Mouse (Mus musculus): ENCODE measurements around the gene Eif4a2. TPM values are rescaled to one million over a fixed set of nuclear protein-coding genes. Genes with fewer than 3 reads are reported as not detected.

The Eif4a2 gene
- polyA plus RNA-seq, 1 experiment from 2014 or later, result 226 TPM

- ATAC-seq (ENCODE audit: low FRiP score, low TSS enrichment), result peak; percentile 94
- under 1% methylated on average over 50 of the region's 51 CpGs for WGBS
- peak within 1 kb of the TSS; percentile 89 for H3K27ac ChIP-seq (ENCODE audit: low read depth, low read length)
- H3K9ac ChIP-seq (ENCODE audit: low read depth, low read length), result peak within 1 kb of the TSS; percentile 66
- H3K36me3 ChIP-seq (ENCODE audit: control insufficient read depth, insufficient read depth, low read length), result peaks cover 10% of the 10 kb centered on the region; the same call in 1 of the 2 replicates
- H3K4me1 ChIP-seq (ENCODE audit: control insufficient read depth, insufficient read depth, low read length), result peaks cover 13% of the 10 kb centered on the region
- peak within 1 kb of the TSS; percentile 62 for H3K4me3 ChIP-seq (ENCODE audit: low read length)
- H3K9me3 ChIP-seq (ENCODE audit: control insufficient read depth, low read length), result no peaks in the 10 kb centered on the region
- H3K4me2 ChIP-seq (replicated peaks; ENCODE audit: low read depth, low read length), result peak within 1 kb of the TSS; percentile 85
- H3K27me3 ChIP-seq (ENCODE audit: control insufficient read depth, insufficient read depth, low read length), result no peaks in the 10 kb centered on the region
Observed at GRCm38 (mm10) chr16:23127673-23128375, 20.6 kb downstream of the Eif4a2 start, which contains the start of gene Rfc4. Gene Rfc4, minus strand, starts transcription at chr16:23127737.

GRCm38 (mm10) chr16:23130303-23130702 lies 23.1 kb downstream of the Eif4a2 start:
- Histone ChIP-seq H3K4me3 (ENCODE audit: low read length) (no peak overlapping the region), H3K4me2 (replicated peaks; ENCODE audit: low read depth, low read length) (no peak overlapping the region), H3K36me3 (ENCODE audit: control insufficient read depth, insufficient read depth, low read length) (no peaks in the 10 kb centered on the region), H3K9me3 (ENCODE audit: control insufficient read depth, low read length) (no peaks in the 10 kb centered on the region), H3K9ac (ENCODE audit: low read depth, low read length) (no peak overlapping the region), H3K27me3 (ENCODE audit: control insufficient read depth, insufficient read depth, low read length) (no peaks in the 10 kb centered on the region), H3K4me1 (ENCODE audit: control insufficient read depth, insufficient read depth, low read length) (peaks cover 13% of the 10 kb centered on the region), H3K27ac (ENCODE audit: low read depth, low read length) (no peak overlapping the region)
- 90% methylated on average over 3 of the region's 3 CpGs for WGBS
- no peak for ATAC-seq (ENCODE audit: low FRiP score, low TSS enrichment)

GRCm38 (mm10) chr16:23132336-23132735 lies 25.1 kb downstream of the Eif4a2 start:
- H3K4me3 ChIP-seq (ENCODE audit: low read length), result no peak overlapping the region
- peaks cover 7% of the 10 kb centered on the region; the same call in 1 of the 2 replicates for H3K4me1 ChIP-seq (ENCODE audit: control insufficient read depth, insufficient read depth, low read length)
- no peaks in the 10 kb centered on the region for H3K27me3 ChIP-seq (ENCODE audit: control insufficient read depth, insufficient read depth, low read length)
- WGBS, result 94% methylated on average over 1 of the region's 1 CpGs
- no peak overlapping the region for H3K4me2 ChIP-seq (replicated peaks; ENCODE audit: low read depth, low read length)
- H3K9ac ChIP-seq (ENCODE audit: low read depth, low read length), result no peak overlapping the region
- no peak overlapping the region for H3K27ac ChIP-seq (ENCODE audit: low read depth, low read length)
- no peak for ATAC-seq (ENCODE audit: low FRiP score, low TSS enrichment)
- H3K9me3 ChIP-seq (ENCODE audit: control insufficient read depth, low read length), result no peaks in the 10 kb centered on the region
- H3K36me3 ChIP-seq (ENCODE audit: control insufficient read depth, insufficient read depth, low read length), result no peaks in the 10 kb centered on the region

GRCm38 (mm10) chr16:23135421-23136149 lies 28.3 kb downstream of the Eif4a2 start:
- H3K36me3 ChIP-seq (ENCODE audit: control insufficient read depth, insufficient read depth, low read length), result no peaks in the 10 kb centered on the region
- no peaks in the 10 kb centered on the region for H3K9me3 ChIP-seq (ENCODE audit: control insufficient read depth, low read length)
- no peaks in the 10 kb centered on the region for H3K4me1 ChIP-seq (ENCODE audit: control insufficient read depth, insufficient read depth, low read length)
- no peak overlapping the region for H3K9ac ChIP-seq (ENCODE audit: low read depth, low read length)
- H3K27me3 ChIP-seq (ENCODE audit: control insufficient read depth, insufficient read depth, low read length), result no peaks in the 10 kb centered on the region
- 0 out of 2 replicates have a peak, but pooled peaks have one; percentile 43 for ATAC-seq (ENCODE audit: low FRiP score, low TSS enrichment)
- 23% methylated on average over 11 of the region's 11 CpGs for WGBS
- no peak overlapping the region for H3K4me2 ChIP-seq (replicated peaks; ENCODE audit: low read depth, low read length)
- no peak overlapping the region for H3K27ac ChIP-seq (ENCODE audit: low read depth, low read length)
- no peak overlapping the region for H3K4me3 ChIP-seq (ENCODE audit: low read length)

GRCm38 (mm10) chr16:23136406-23136970 lies 29.2 kb downstream of the Eif4a2 start:
- 60% methylated on average over 4 of the region's 4 CpGs for WGBS
- Histone ChIP-seq H3K4me3 (ENCODE audit: low read length) (no peak overlapping the region), H3K4me1 (ENCODE audit: control insufficient read depth, insufficient read depth, low read length) (no peaks in the 10 kb centered on the region), H3K27me3 (ENCODE audit: control insufficient read depth, insufficient read depth, low read length) (no peaks in the 10 kb centered on the region), H3K9ac (ENCODE audit: low read depth, low read length) (no peak overlapping the region), H3K36me3 (ENCODE audit: control insufficient read depth, insufficient read depth, low read length) (no peaks in the 10 kb centered on the region), H3K27ac (ENCODE audit: low read depth, low read length) (no peak overlapping the region), H3K9me3 (ENCODE audit: control insufficient read depth, low read length) (no peaks in the 10 kb centered on the region), H3K4me2 (replicated peaks; ENCODE audit: low read depth, low read length) (no peak overlapping the region)
- no peak for ATAC-seq (ENCODE audit: low FRiP score, low TSS enrichment)

GRCm38 (mm10) chr16:23140911-23141310 lies 33.7 kb downstream of the Eif4a2 start:
- Histone ChIP-seq H3K4me1 (ENCODE audit: control insufficient read depth, insufficient read depth, low read length) (no peaks in the 10 kb centered on the region), H3K4me2 (replicated peaks; ENCODE audit: low read depth, low read length) (no peak overlapping the region), H3K4me3 (ENCODE audit: low read length) (no peak overlapping the region), H3K27ac (ENCODE audit: low read depth, low read length) (no peak overlapping the region), H3K9ac (ENCODE audit: low read depth, low read length) (no peak overlapping the region), H3K36me3 (ENCODE audit: control insufficient read depth, insufficient read depth, low read length) (no peaks in the 10 kb centered on the region), H3K27me3 (ENCODE audit: control insufficient read depth, insufficient read depth, low read length) (no peaks in the 10 kb centered on the region), H3K9me3 (ENCODE audit: control insufficient read depth, low read length) (no peaks in the 10 kb centered on the region)
- ATAC-seq (ENCODE audit: low FRiP score, low TSS enrichment), result no peak
- WGBS, result 98% methylated on average over 3 of the region's 3 CpGs

- Histone ChIP-seq H3K4me2 (replicated peaks; ENCODE audit: low read depth, low read length) (no peak overlapping the region), H3K36me3 (ENCODE audit: control insufficient read depth, insufficient read depth, low read length) (no peaks in the 10 kb centered on the region), H3K27me3 (ENCODE audit: control insufficient read depth, insufficient read depth, low read length) (no peaks in the 10 kb centered on the region), H3K27ac (ENCODE audit: low read depth, low read length) (no peak overlapping the region), H3K9ac (ENCODE audit: low read depth, low read length) (no peak overlapping the region), H3K9me3 (ENCODE audit: control insufficient read depth, low read length) (no peaks in the 10 kb centered on the region), H3K4me1 (ENCODE audit: control insufficient read depth, insufficient read depth, low read length) (no peaks in the 10 kb centered on the region), H3K4me3 (ENCODE audit: low read length) (no peak overlapping the region)
- WGBS, result 87% methylated on average over 7 of the region's 7 CpGs
- no peak for ATAC-seq (ENCODE audit: low FRiP score, low TSS enrichment)
Observed at GRCm38 (mm10) chr16:23144326-23144725, 37.1 kb downstream of the Eif4a2 start.

GRCm38 (mm10) chr16:23145211-23145610 lies 38.0 kb downstream of the Eif4a2 start:
- H3K9ac ChIP-seq (ENCODE audit: low read depth, low read length), result no peak overlapping the region
- no peaks in the 10 kb centered on the region for H3K27me3 ChIP-seq (ENCODE audit: control insufficient read depth, insufficient read depth, low read length)
- WGBS, result 80% methylated on average over 5 of the region's 5 CpGs
- no peak overlapping the region for H3K4me3 ChIP-seq (ENCODE audit: low read length)
- H3K36me3 ChIP-seq (ENCODE audit: control insufficient read depth, insufficient read depth, low read length), result no peaks in the 10 kb centered on the region
- H3K4me2 ChIP-seq (replicated peaks; ENCODE audit: low read depth, low read length), result no peak overlapping the region
- H3K4me1 ChIP-seq (ENCODE audit: control insufficient read depth, insufficient read depth, low read length), result no peaks in the 10 kb centered on the region
- H3K9me3 ChIP-seq (ENCODE audit: control insufficient read depth, low read length), result no peaks in the 10 kb centered on the region
- ATAC-seq (ENCODE audit: low FRiP score, low TSS enrichment), result no peak
- no peak overlapping the region for H3K27ac ChIP-seq (ENCODE audit: low read depth, low read length)

GRCm38 (mm10) chr16:23146280-23146679 lies 39.0 kb downstream of the Eif4a2 start, which contains the start of gene Adipoq:
Gene Adipoq, plus strand, starts transcription at chr16:23146536.
- Histone ChIP-seq H3K36me3 (ENCODE audit: control insufficient read depth, insufficient read depth, low read length) (no peaks in the 10 kb centered on the region), H3K4me1 (ENCODE audit: control insufficient read depth, insufficient read depth, low read length) (no peaks in the 10 kb centered on the region), H3K27ac (ENCODE audit: low read depth, low read length) (no peak within 1 kb of the TSS), H3K9me3 (ENCODE audit: control insufficient read depth, low read length) (no peaks in the 10 kb centered on the region), H3K4me3 (ENCODE audit: low read length) (no peak within 1 kb of the TSS), H3K4me2 (replicated peaks; ENCODE audit: low read depth, low read length) (no peak within 1 kb of the TSS), H3K9ac (ENCODE audit: low read depth, low read length) (no peak within 1 kb of the TSS), H3K27me3 (ENCODE audit: control insufficient read depth, insufficient read depth, low read length) (no peaks in the 10 kb centered on the region)
- WGBS, result 87% methylated on average over 3 of the region's 3 CpGs
- no peak for ATAC-seq (ENCODE audit: low FRiP score, low TSS enrichment)
